7 mouse cellular contexts compared by ENCODE assay signal in genomic region chr1:178275174-178275730, GRCm38 (mm10). TPM values are rescaled to one million over a fixed set of nuclear protein-coding genes. Genes with fewer than 3 reads are reported as not detected.
A peak's percentile ranks its signal among the peaks of the same experiment; 100 is the strongest.
DNase-seq lines count a peak whose midpoint lies in the region; ATAC-seq lines count a peak whose summit lies in the region.

No protein-coding gene starts in this region.

- intact Hi-C loops in left cerebral cortex, postnatal 25 days (cut with DNase I), result no loop called here
- intact Hi-C loops in left cerebral cortex, postnatal 36 days (cut with DNase I), result no loop called here

- no peak overlapping the region for H3K9ac ChIP-seq in forebrain, embryonic 12.5 days
- H3K9ac ChIP-seq in neural tube, embryonic 15.5 days (replicated peaks), result no peak overlapping the region

- peak overlapping the region; percentile 70 for H3K4me2 ChIP-seq in forebrain, embryonic 12.5 days
- peak overlapping the region; percentile 84 for H3K4me2 ChIP-seq in neural tube, embryonic 15.5 days

- peaks cover 11% of the 10 kb centered on the region; the same call in 1 of the 2 replicates for H3K27me3 ChIP-seq in forebrain, embryonic 12.5 days
- H3K27me3 ChIP-seq in neural tube, embryonic 15.5 days (replicated peaks), result no peaks in the 10 kb centered on the region

- no peak overlapping the region for H3K27ac ChIP-seq in forebrain, embryonic 12.5 days
- peak overlapping the region; percentile 90; the same call in 1 of the 2 replicates for H3K27ac ChIP-seq in neural tube, embryonic 15.5 days (replicated peaks)

- H3K9me3 ChIP-seq in forebrain, embryonic 12.5 days, result no peaks in the 10 kb centered on the region
- H3K9me3 ChIP-seq in neural tube, embryonic 15.5 days (replicated peaks), result no peaks in the 10 kb centered on the region

- H3K4me3 ChIP-seq in forebrain, embryonic 12.5 days (replicated peaks), result peak overlapping the region; percentile 71; the same call in 1 of the 2 replicates
- H3K4me3 ChIP-seq in neural tube, embryonic 15.5 days (replicated peaks), result peak overlapping the region; percentile 67

- 0 out of 2 replicates have a peak, but pooled peaks have one; percentile 1 for ATAC-seq in forebrain, embryonic 12.5 days (ENCODE audit: low FRiP score)
- ATAC-seq in neural tube, embryonic 15.5 days (ENCODE audit: low FRiP score), result peak; percentile 18; the same call in 1 of the 2 replicates

- peak; percentile 7 to 74 for DNase-seq in left cerebral cortex, postnatal 25 days (ENCODE audit: low spot score in 2 of 2)
- no peak for DNase-seq in left cerebral cortex, postnatal 36 days (ENCODE audit: low spot score in 2 of 2)
- peak; percentile 62 for DNase-seq in large intestine, adult 2 months (ENCODE audit: low read depth, low spot score)
- DNase-seq in gastrocnemius, postnatal 25 days, result no peak
- no peak for DNase-seq in ovary, adult 18-20 months (ENCODE audit: low spot score)

- WGBS in forebrain, embryonic 12.5 days, result 68% methylated on average over 9 of the region's 9 CpGs
- WGBS in large intestine, adult 2 months, result 19% methylated on average over 9 of the region's 9 CpGs
- WGBS in neural tube, embryonic 15.5 days, result 26% methylated on average over 9 of the region's 9 CpGs

- peaks cover 4% of the 10 kb centered on the region for H3K4me1 ChIP-seq in forebrain, embryonic 12.5 days
- H3K4me1 ChIP-seq in neural tube, embryonic 15.5 days, result peaks cover 13% of the 10 kb centered on the region

- H3K36me3 ChIP-seq in forebrain, embryonic 12.5 days (replicated peaks), result no peaks in the 10 kb centered on the region
- H3K36me3 ChIP-seq in neural tube, embryonic 15.5 days, result no peaks in the 10 kb centered on the region

RNA-seq across cellular contexts. Expression of gene Cox20, which starts 43.7 kb away (rescaled TPM):
- 10 to 100 TPM; 29.8 to 33.8 TPM for total RNA-seq in left cerebral cortex, postnatal 25 days (2021)
- total RNA-seq in left cerebral cortex, postnatal 36 days (2021), result 10 to 100 TPM; 31.1 to 33.9 TPM
- 154 and 160 TPM in 2 replicates for polyA plus RNA-seq in forebrain, embryonic 12.5 days (2016; fragmentation: Nextera tagmentation; extraction: Ambion mirVana)
- polyA plus RNA-seq in large intestine, adult 2 months (2012; rRNA removed), result 23.3 and 25.1 TPM in 2 replicates
- polyA plus RNA-seq in neural tube, embryonic 15.5 days (2015; fragmentation: Nextera tagmentation; extraction: Ambion mirVana), result 115 and 122 TPM in 2 replicates
- 10 to 100 TPM; 30.1 to 32.9 TPM for total RNA-seq in gastrocnemius, postnatal 25 days (2021)

Comparison
In these comparisons a context has a peak if more than half of its experiments do, and no peak if none do; other contexts are left out.
1. DNase-seq: peak in left cerebral cortex, postnatal 25 days (2 of 2) and large intestine, adult 2 months (single experiment); none in left cerebral cortex, postnatal 36 days (0 of 2), gastrocnemius, postnatal 25 days (single experiment) and ovary, adult 18-20 months (single experiment).